Mouse (Mus musculus) liver, postnatal 0 days (tissue): ENCODE results near the gene Kat2a. TPM values are rescaled to one million over a fixed set of nuclear protein-coding genes. Genes with fewer than 3 reads are reported as not detected.
"Not testable (repeated sequence)": the region's sequence is repeated elsewhere in the genome, so short reads cannot be mapped to it uniquely, and the experiment has no call there.

Experiments
- ATAC-seq: fragments of 200-750 bp; cut with Nextera tagmentation; 2 replicates; pipeline ENCODE4 v1.8.0; 2017; ENCODE audit warnings: mild to moderate bottlenecking, moderate library complexity
- DNase-seq: peaks from one replicate; pipeline ENCODE4 v3.0.0-alpha.2; 2016
- H3K27ac ChIP-seq: fragments of 300-500 bp; sonication (generic); 2 replicates; pipeline ENCODE4 v1.5.1; 2014; ENCODE audit warnings: antibody characterized with exemption, moderate library complexity, mild to moderate bottlenecking, low read depth
- H3K27me3 ChIP-seq: fragments of 300-500 bp; sonication (generic); 2 replicates; pipeline ENCODE4 v1.6.1; 2014; ENCODE audit warnings: low read length, control low read depth, mixed read lengths; ENCODE audit not compliant: insufficient read depth
- H3K36me3 ChIP-seq: fragments of 300-500 bp; sonication (generic); replicated peaks from 2 replicates; pipeline ENCODE4 v1.6.1; 2014; ENCODE audit warnings: mild to moderate bottlenecking, control low read depth, low read length, moderate library complexity, mixed read lengths; ENCODE audit not compliant: insufficient read depth
- H3K4me1 ChIP-seq: fragments of 300-500 bp; sonication (generic); 2 replicates; pipeline ENCODE4 v1.6.1; 2014; ENCODE audit warnings: antibody characterized with exemption, mild to moderate bottlenecking, control low read depth; ENCODE audit not compliant: insufficient read depth
- H3K4me2 ChIP-seq: fragments of 300-500 bp; sonication (generic); 2 replicates; pipeline ENCODE4 v1.6.1; 2014; ENCODE audit warnings: low read depth, mild to moderate bottlenecking, low read length, moderate library complexity, mixed read lengths
- H3K4me3 ChIP-seq: fragments of 300-500 bp; sonication (generic); 2 replicates; pipeline ENCODE4 v1.5.1; 2014; ENCODE audit warnings: low read depth, low read length
- H3K9ac ChIP-seq: fragments of 300-500 bp; sonication (generic); replicated peaks from 2 replicates; pipeline ENCODE4 v1.6.1; 2014; ENCODE audit warnings: mild to moderate bottlenecking, moderate library complexity
- H3K9me3 ChIP-seq: fragments of 300-500 bp; sonication (generic); 2 replicates; pipeline ENCODE4 v1.6.1; 2016; ENCODE audit warnings: mild to moderate bottlenecking, control low read depth, low read length, mixed read lengths
- CTCF ChIP-seq: sonication (generic); IDR thresholded peaks from 2 replicates; pipeline ENCODE4 v1.5.1; 2016; ENCODE audit warnings: antibody characterized with exemption, low read depth
- EP300 ChIP-seq: IDR thresholded peaks from 2 replicates; pipeline ENCODE4 v1.6.1; 2016; ENCODE audit warnings: antibody characterized with exemption, low read depth, mild to moderate bottlenecking
- WGBS: fragments of 180-500 bp; shearing (Covaris S2); extraction: QIAGEN DNeasy Blood & Tissue Kit; methylation state at CpG from one replicate; pipeline ENCODE4 v1.1.7; 2014; ENCODE audit not compliant: insufficient replicate concordance; 5-methylcytosine and 5-hydroxymethylcytosine counted together
- polyA plus RNA-seq: library from polyadenylated mRNA; unstranded; fragments of >200 nt; fragmentation: Nextera tagmentation; extraction: Ambion mirVana; gene quantifications from 2 replicates; pipeline ENCODE4 v1.2.1, GENCODE M21; 2015

Gene Kat2a
- polyA plus RNA-seq, 1 experiment from 2014 or later, result 9.2 TPM

DNA sequence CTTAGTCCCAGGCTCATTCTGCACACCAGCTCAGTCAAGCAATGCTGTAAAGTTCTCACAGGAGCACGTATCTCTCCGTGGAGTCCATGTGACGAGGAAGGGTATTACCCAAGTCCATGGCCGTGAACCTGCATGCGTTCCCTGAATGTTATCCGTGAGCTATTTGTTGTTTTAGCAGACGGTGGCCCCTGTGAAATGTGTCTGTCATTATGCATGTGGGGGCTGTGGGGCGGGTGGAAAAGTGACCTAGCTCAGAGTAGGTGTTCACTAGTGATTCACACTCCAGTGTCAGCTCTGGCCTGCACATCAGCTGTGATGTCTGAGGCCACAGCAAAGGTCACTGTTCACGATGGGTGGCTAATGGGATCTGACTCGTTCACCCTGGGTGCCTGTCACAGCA, 52.5 kb downstream of the Kat2a start:
- no peak for ATAC-seq

DNA sequence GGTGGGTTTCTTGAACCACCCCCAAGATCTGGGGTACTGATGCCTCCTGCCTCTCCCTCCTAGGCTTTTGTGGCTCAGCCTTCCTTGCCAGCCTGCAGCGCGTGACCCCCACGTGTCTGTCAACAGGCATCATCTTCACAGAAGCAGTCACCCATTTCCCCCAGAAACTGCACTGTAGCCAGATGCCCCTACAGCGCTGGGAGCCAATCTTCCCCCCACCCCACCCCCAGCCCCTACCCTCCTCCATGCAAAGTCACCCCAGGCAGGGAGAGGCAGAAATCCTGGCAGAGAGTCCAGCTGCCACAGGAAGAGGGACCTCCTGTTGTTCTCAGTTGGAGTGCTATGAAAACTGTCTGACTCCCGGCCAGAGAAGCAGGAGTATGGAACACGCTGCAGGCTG, 55.8 kb downstream of the Kat2a start:
- Histone ChIP-seq H3K4me3 (no peak overlapping the region), H3K27me3 (peaks cover 3% of the 10 kb centered on the region; the same call in 1 of the 2 replicates), H3K36me3 (no peaks in the 10 kb centered on the region), H3K9ac (no peak overlapping the region), H3K4me1 (no peaks in the 10 kb centered on the region), H3K4me2 (no peak overlapping the region), H3K9me3 (no peaks in the 10 kb centered on the region), H3K27ac (no peak overlapping the region)
- no peak for ATAC-seq
- DNase-seq, result no peak
- WGBS, result 17% methylated on average over 6 of the region's 6 CpGs
- TF ChIP-seq EP300 (no peak), CTCF (no peak)

More for the DNA sequence above, 52.5 kb downstream of the Kat2a start:
- Histone ChIP-seq H3K4me1 (no peaks in the 10 kb centered on the region), H3K36me3 (no peaks in the 10 kb centered on the region), H3K4me3 (no peak overlapping the region), H3K27ac (no peak overlapping the region), H3K4me2 (no peak overlapping the region), H3K9me3 (no peaks in the 10 kb centered on the region), H3K27me3 (no peaks in the 10 kb centered on the region), H3K9ac (no peak overlapping the region)
- WGBS, result 74% methylated on average over 10 of the region's 10 CpGs
- TF ChIP-seq CTCF (no peak), EP300 (no peak)
- no peak for DNase-seq

DNA sequence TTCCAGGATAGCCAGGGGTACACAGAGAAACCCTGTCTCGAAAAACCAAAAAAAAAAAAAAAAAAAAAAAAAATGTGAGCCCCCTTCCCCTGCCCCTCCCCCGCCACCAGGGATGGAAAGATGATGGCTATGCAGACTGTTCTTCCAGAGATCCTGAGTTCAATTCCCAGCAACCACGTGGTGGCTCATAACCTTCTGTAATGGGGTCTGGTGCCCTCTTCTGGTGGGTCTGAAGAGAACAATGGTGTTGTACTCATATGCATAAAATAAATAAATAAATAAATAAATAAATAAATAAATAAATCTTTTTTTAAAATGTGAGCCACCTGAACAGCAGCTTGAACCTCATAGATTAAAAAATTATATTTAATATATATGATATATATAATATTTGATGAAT, 56.7 kb downstream of the Kat2a start:
- not testable (repeated sequence) for ATAC-seq, H3K36me3 ChIP-seq, H3K9me3 ChIP-seq, H3K4me3 ChIP-seq, H3K4me1 ChIP-seq, DNase-seq, H3K27ac ChIP-seq, H3K4me2 ChIP-seq, H3K9ac ChIP-seq, H3K27me3 ChIP-seq
- 47% methylated on average over 2 of the region's 3 CpGs for WGBS
- peak; percentile 41; the same call in 1 of the 2 replicates for TF ChIP-seq CTCF

Other genes with a start within 250 kb of the Kat2a start
- gene Klhl11, start 239.7 kb downstream of the Kat2a start, polyA plus RNA-seq, result 0.88 and 1.3 TPM in 2 replicates
- 24.4 and 29.8 TPM in 2 replicates for gene Acly, start 184.5 kb downstream of the Kat2a start, polyA plus RNA-seq
- 0.11 and 0.22 TPM in 2 replicates for gene Ttc25, start 166.9 kb downstream of the Kat2a start, polyA plus RNA-seq
- 20.2 and 21.9 TPM in 2 replicates for gene Cnp, start 137.6 kb downstream of the Kat2a start, polyA plus RNA-seq
- 18.3 and 19.2 TPM in 2 replicates for gene Nkiras2, start 93.2 kb downstream of the Kat2a start, polyA plus RNA-seq
- 45.1 and 49.1 TPM in 2 replicates for gene Dnajc7, start 92.3 kb downstream of the Kat2a start, polyA plus RNA-seq
- gene Zfp385c, start 20.0 kb downstream of the Kat2a start, polyA plus RNA-seq, result not detected in 2 replicates
- 3.9 and 4.5 TPM in 2 replicates for gene Dhx58, start 8.2 kb downstream of the Kat2a start, polyA plus RNA-seq
- 0.35 and 0.40 TPM in 2 replicates for gene Hspb9, start 1.4 kb upstream of the Kat2a start, polyA plus RNA-seq
- gene Rab5c, start 25.8 kb upstream of the Kat2a start, polyA plus RNA-seq, result 16.6 and 17.0 TPM in 2 replicates
- not detected in 2 replicates for gene Kcnh4, start 47.5 kb upstream of the Kat2a start, polyA plus RNA-seq
- not detected in 2 replicates for gene Hcrt, start 50.5 kb upstream of the Kat2a start, polyA plus RNA-seq
- 1.6 and 1.9 TPM in 2 replicates for gene Ghdc, start 58.5 kb upstream of the Kat2a start, polyA plus RNA-seq
- 15.4 and 16.4 TPM in 2 replicates for gene Stat5b, start 138.3 kb upstream of the Kat2a start, polyA plus RNA-seq
- gene Stat5a, start 146.9 kb upstream of the Kat2a start, polyA plus RNA-seq, result 4.7 and 6.0 TPM in 2 replicates
- 44.9 and 53.7 TPM in 2 replicates for gene Stat3, start 227.1 kb upstream of the Kat2a start, polyA plus RNA-seq